Mouse (Mus musculus) heart, postnatal 14 days (tissue): ENCODE results near the gene Gm21616. TPM values are rescaled to one million over a fixed set of nuclear protein-coding genes. Genes with fewer than 3 reads are reported as not detected.
"Not testable (repeated sequence)": the region's sequence is repeated elsewhere in the genome, so short reads cannot be mapped to it uniquely, and the experiment has no call there.

Experiments used
- DNase-seq, 2 experiments: peaks; one replicate each; pipeline ENCODE4 v3.0.0; 2021 to 2022
- intact Hi-C: fragments of 180-260 bp; cut with DNase I; formaldehyde crosslinking; loops from one replicate; pipeline ENCODE4 v1.15.1; 2025
- long read RNA-seq, 2 experiments: library from polyadenylated mRNA; stranded (forward); transcript quantifications; one replicate each; pipeline ENCODE4 v2.0.0; 2021
- total RNA-seq, 2 experiments: library from RNA; stranded (reverse); gene quantifications; 2 replicates each; pipeline ENCODE4 v1.2.3; 2021

Gene Gm21616
- not detected for total RNA-seq
- long read RNA-seq, experiment 1: 0 reads
- long read RNA-seq, experiment 2: 0 reads

GRCm38 (mm10) chrX:125435242-125435641, at the start of gene Gm21616:
TSS of gene Gm21616 (plus strand) at chrX:125435542.
- DNase-seq, intact Hi-C loops: not testable (repeated sequence)
